Mouse (Mus musculus): ENCODE results near the gene Gm17622. TPM values are rescaled to one million over a fixed set of nuclear protein-coding genes. Genes with fewer than 3 reads are reported as not detected.

The Gm17622 gene
- not detected for polyA plus RNA-seq (2012; fragmentation: generic; extraction: Trizol)

DNA sequence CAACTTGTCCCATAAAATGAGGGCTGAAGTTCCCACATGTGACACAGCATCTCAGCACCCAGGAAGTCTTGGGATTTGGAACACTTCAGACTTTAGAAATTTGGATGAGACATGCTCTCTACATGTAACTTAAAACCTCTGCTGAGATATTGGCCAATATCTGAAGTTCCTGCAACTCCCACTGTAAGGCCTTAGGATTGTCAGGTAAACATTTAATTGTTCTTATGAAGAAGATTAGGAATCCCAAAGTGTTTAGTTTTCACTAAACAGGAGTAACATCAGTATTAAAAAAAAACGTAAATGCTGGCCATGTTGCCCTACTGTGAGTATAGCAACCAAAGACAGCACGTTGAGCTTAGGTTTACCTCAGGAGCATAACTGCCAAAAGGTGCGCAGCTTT lies at the start of gene Gm17622:
Gene Gm17622 (plus strand): TSS at position 301 of the 400 bp plus-strand sequence.

DNA sequence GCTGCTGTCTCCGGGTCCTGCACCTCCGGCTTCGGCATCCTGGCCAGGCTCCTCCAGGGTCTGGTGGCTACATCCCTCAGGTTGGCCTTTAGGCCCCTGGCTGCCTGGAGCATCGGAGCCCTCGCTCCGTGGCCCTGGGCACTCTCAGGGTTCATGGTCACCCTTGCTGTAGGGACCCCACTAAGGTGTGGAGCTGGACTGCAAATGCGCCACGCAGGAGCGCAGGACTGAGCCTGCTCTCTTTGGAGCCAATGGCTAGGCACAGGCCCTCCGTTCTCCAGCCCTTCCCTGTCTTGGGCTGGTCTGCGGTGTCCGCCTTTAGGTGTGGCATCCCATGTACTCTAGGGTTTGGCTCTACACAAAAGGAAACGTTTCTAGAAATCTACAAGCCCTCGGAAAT lies 19.6 kb upstream of the Gm17622 start, which contains the start of gene Ankdd1b:
Gene Ankdd1b (minus strand): TSS at position 242 of the 400 bp plus-strand sequence.

Other genes with a start within 250 kb of the Gm17622 start
- gene Poc5, start 102.4 kb upstream of the Gm17622 start, polyA plus RNA-seq (2012; fragmentation: generic; extraction: Trizol): 1 to 10 TPM; 1.7 to 5.7 TPM
- gene Ankdd1b, start 19.5 kb upstream of the Gm17622 start, polyA plus RNA-seq (2012; fragmentation: generic; extraction: Trizol): not detected
- gene Polk, start 51.8 kb downstream of the Gm17622 start, polyA plus RNA-seq (2012; fragmentation: generic; extraction: Trizol): 1 to 10 TPM in 1 of 2 experiments, under 1 TPM in 1; 0.22 to 1.3 TPM
- 1 to 10 TPM in 1 of 2 experiments, under 1 TPM in 1; 0.62 to 4.3 TPM for gene Col4a3bp, start 51.9 kb downstream of the Gm17622 start, polyA plus RNA-seq (2012; fragmentation: generic; extraction: Trizol)
- 10 to 100 TPM in 1 of 2 experiments, 1 to 10 TPM in 1; 3.6 to 25.6 TPM for gene Hmgcr, start 180.2 kb downstream of the Gm17622 start, polyA plus RNA-seq (2012; fragmentation: generic; extraction: Trizol)